ENCODE assay signal across 18 mouse cellular contexts in the genomic region with DNA sequence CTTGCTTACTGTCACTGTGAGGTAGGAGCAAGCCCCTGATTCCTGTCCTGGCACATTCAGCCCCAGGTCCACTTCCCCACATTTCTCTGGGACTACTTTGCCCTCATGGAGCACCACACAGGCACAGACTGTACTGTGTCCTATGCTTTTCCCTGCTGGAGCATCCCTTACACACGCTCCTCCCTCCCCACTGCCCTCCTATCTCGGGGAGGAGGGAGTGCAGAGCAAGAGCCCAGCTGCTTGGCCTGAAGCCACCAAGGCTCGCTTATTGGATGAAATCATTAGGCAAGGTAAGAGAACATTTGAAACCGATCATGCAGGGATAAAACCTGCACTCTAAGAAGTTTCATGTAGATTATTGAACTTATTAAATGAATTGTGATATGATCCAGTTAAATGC. TPM values are rescaled to one million over a fixed set of nuclear protein-coding genes. Genes with fewer than 3 reads are reported as not detected.
DNase-seq lines count a peak whose midpoint lies in the region; ATAC-seq lines count a peak whose summit lies in the region.
"Had no signal": no experiment of that assay in that cellular context is flagged by ENCODE, and none has a peak within 500 bp of the region (broad histone marks: within the 10 kb centered on the region; RNA-seq: fewer than 3 reads in every experiment).

No protein-coding gene starts in this region.

- H3K36me3 ChIP-seq in embryonic facial prominence, embryonic 14.5 days (ENCODE audit: control insufficient read depth, insufficient read depth, low read length) = no peaks in the 10 kb centered on the region
- no peaks in the 10 kb centered on the region for H3K36me3 ChIP-seq in embryonic facial prominence, embryonic 10.5 days (replicated peaks)
- H3K36me3 ChIP-seq: hindbrain, embryonic 15.5 days; liver, embryonic 12.5 days; midbrain, embryonic 15.5 days had no signal

- 36% methylated on average over 4 of the region's 4 CpGs for WGBS in embryonic facial prominence, embryonic 14.5 days
- 54% methylated on average over 4 of the region's 4 CpGs for WGBS in embryonic facial prominence, embryonic 10.5 days

- 0 out of 2 replicates have a peak, but pooled peaks cover 5% of the 10 kb centered on the region for H3K4me1 ChIP-seq in embryonic facial prominence, embryonic 14.5 days (ENCODE audit: control insufficient read depth, insufficient read depth, low read length)
- peaks cover 18% of the 10 kb centered on the region for H3K4me1 ChIP-seq in embryonic facial prominence, embryonic 10.5 days
- H3K4me1 ChIP-seq: liver, embryonic 12.5 days; midbrain, embryonic 15.5 days had no signal

- no peaks in the 10 kb centered on the region; the same call in 1 of the 2 replicates for H3K27me3 ChIP-seq in embryonic facial prominence, embryonic 14.5 days (replicated peaks; ENCODE audit: control insufficient read depth, insufficient read depth, low read length)
- H3K27me3 ChIP-seq in embryonic facial prominence, embryonic 10.5 days (replicated peaks; ENCODE audit: low read depth, poor library complexity, severe bottlenecking) = no peaks in the 10 kb centered on the region
- H3K27me3 ChIP-seq: hindbrain, embryonic 15.5 days; liver, embryonic 12.5 days; midbrain, embryonic 15.5 days had no signal

- H3K9me3 ChIP-seq in embryonic facial prominence, embryonic 14.5 days (ENCODE audit: control insufficient read depth, low read length) = no peaks in the 10 kb centered on the region
- H3K9me3 ChIP-seq in embryonic facial prominence, embryonic 10.5 days = no peaks in the 10 kb centered on the region
- H3K9me3 ChIP-seq: hindbrain, embryonic 15.5 days; liver, embryonic 12.5 days; midbrain, embryonic 15.5 days had no signal

- no peak overlapping the region for H3K4me2 ChIP-seq in embryonic facial prominence, embryonic 14.5 days (ENCODE audit: low read depth, low read length)
- H3K4me2 ChIP-seq: heart, embryonic 11.5 days; hindbrain, embryonic 15.5 days; liver, embryonic 12.5 days; midbrain, embryonic 15.5 days had no signal

- peak; percentile 34; the same call in 1 of the 2 replicates for ATAC-seq in embryonic facial prominence, embryonic 14.5 days (ENCODE audit: low read depth)
- ATAC-seq: liver, embryonic 12.5 days; midbrain, embryonic 15.5 days had no signal

- no peak overlapping the region for H3K27ac ChIP-seq in embryonic facial prominence, embryonic 14.5 days (replicated peaks; ENCODE audit: low read depth, low read length)
- H3K27ac ChIP-seq in embryonic facial prominence, embryonic 10.5 days (replicated peaks) = no peak overlapping the region
- H3K27ac ChIP-seq: hindbrain, embryonic 15.5 days; liver, embryonic 12.5 days; macrophage; midbrain, embryonic 15.5 days had no signal

- no peak overlapping the region for H3K9ac ChIP-seq in embryonic facial prominence, embryonic 14.5 days (ENCODE audit: low read depth, low read length)
- H3K9ac ChIP-seq: hindbrain, embryonic 15.5 days; liver, embryonic 12.5 days; midbrain, embryonic 15.5 days had no signal

- DNase-seq in embryonic facial prominence, embryonic 14.5 days (ENCODE audit: low spot score) = peak; percentile 80
- DNase-seq in embryonic facial prominence, embryonic 10.5 days (ENCODE audit: low spot score) = no peak
- DNase-seq in kidney, postnatal 14 days = peak; percentile 27
- DNase-seq in kidney, adult 8-10 months = no peak
- DNase-seq in urinary bladder, postnatal 14 days (ENCODE audit: low spot score) = peak; percentile 27
- DNase-seq in urinary bladder, postnatal 10 days (ENCODE audit: low spot score) = no peak
- DNase-seq in c-Kit-positive CD71-positive TER-119-positive erythroid progenitor cells, embryonic 14.5 days (ENCODE audit: low spot score) = no peak
- DNase-seq: B cell, adult 2 months; cerebellum, postnatal 14 days; kidney, adult 18-20 months; thymus, postnatal 36 days had no signal

- no peak overlapping the region for H3K4me3 ChIP-seq in embryonic facial prominence, embryonic 14.5 days (ENCODE audit: low read depth, low read length)
- no peak overlapping the region for H3K4me3 ChIP-seq in embryonic facial prominence, embryonic 10.5 days
- H3K4me3 ChIP-seq: hindbrain, embryonic 15.5 days; liver, embryonic 12.5 days; midbrain, embryonic 15.5 days had no signal

RNA-seq across cellular contexts. Expression of gene Smim23, which starts 20.7 kb away (rescaled TPM):
- polyA plus RNA-seq in embryonic facial prominence, embryonic 14.5 days (2014; fragmentation: Nextera tagmentation; extraction: Ambion mirVana) = not detected in 2 replicates
- polyA plus RNA-seq in embryonic facial prominence, embryonic 10.5 days (2016; fragmentation: Nextera tagmentation; extraction: Ambion mirVana) = not detected in 2 replicates
- polyA plus RNA-seq: heart, embryonic 11.5 days; hindbrain, embryonic 15.5 days; liver, embryonic 12.5 days; macrophage; midbrain, embryonic 15.5 days; neural tube, embryonic 11.5 days; stomach, embryonic 14.5 days had no signal

Comparison
In these comparisons a context has a peak if more than half of its experiments do, and no peak if none do; other contexts are left out.
1. DNase-seq: peak in embryonic facial prominence, embryonic 14.5 days (single experiment), kidney, postnatal 14 days (single experiment) and urinary bladder, postnatal 14 days (single experiment); none in embryonic facial prominence, embryonic 10.5 days (single experiment), kidney, adult 8-10 months (0 of 2), urinary bladder, postnatal 10 days (single experiment) and c-Kit-positive CD71-positive TER-119-positive erythroid progenitor cells, embryonic 14.5 days (single experiment).